Mouse (Mus musculus): ENCODE measurements around the gene Dgcr2.

- no peak for TF ChIP-seq CTCF (IDR thresholded peaks at IDR 0.05; ENCODE audit: low read depth, low read length)
- TF ChIP-seq EP300 (IDR thresholded peaks at IDR 0.05; ENCODE audit: insufficient read depth, low read depth, low read length) = no peak
- no peak for TF ChIP-seq POLR2A (IDR thresholded peaks at IDR 0.05; ENCODE audit: insufficient read depth, low read length)
Measured at GRCm38 (mm10) chr16:17797812-17798311, 100.5 kb downstream of the Dgcr2 start.
